Mouse (Mus musculus) CH12.LX (cell line): ENCODE data around the gene Hsp90ab1. TPM values are rescaled to one million over a fixed set of nuclear protein-coding genes. Genes with fewer than 3 reads are reported as not detected.

Source experiments
- DNase-seq: peaks from one replicate; pipeline ENCODE4 v3.0.0-alpha.2; 2013; ENCODE audit errors: extremely low read depth
- H3K27ac ChIP-seq: 2 replicates; pipeline ENCODE4 v1.5.1; 2012; ENCODE audit warnings: low read depth, mild to moderate bottlenecking, control low read depth, moderate library complexity; ENCODE audit not compliant: insufficient read depth
- H3K27me3 ChIP-seq: replicated peaks from 2 replicates; pipeline ENCODE3; 2012; ENCODE audit warnings: inconsistent platforms
- H3K36me3 ChIP-seq, 2 experiments: replicated peaks in 1 of 2; 2 replicates each; pipeline versions ENCODE3 to v1.6.1; 2012; ENCODE audit warnings: inconsistent platforms in 1 of 2, low read length in 1 of 2, mild to moderate bottlenecking in 1 of 2, mixed read lengths in 1 of 2, moderate library complexity in 1 of 2; ENCODE audit not compliant: control insufficient read depth in 1 of 2, insufficient read depth in 1 of 2
- H3K4me1 ChIP-seq, 2 experiments: 2 replicates each; pipeline ENCODE4 v1.6.1; 2012; ENCODE audit warnings: inconsistent platforms in 1 of 2, moderate library complexity in 1 of 2; ENCODE audit not compliant: insufficient read depth in 2 of 2, control insufficient read depth in 1 of 2
- H3K4me2 ChIP-seq: 2 replicates; pipeline ENCODE4 v1.6.1; 2012; ENCODE audit warnings: low read depth, mild to moderate bottlenecking, control low read depth; ENCODE audit not compliant: poor library complexity, insufficient read depth, severe bottlenecking
- H3K4me3 ChIP-seq, 3 experiments: fragments of 150-350 bp in 1 of 3; sonication (generic) in 1 of 3; replicated peaks in 1 of 3; 2 replicates each; pipeline versions ENCODE3 to v1.5.1; 2011 to 2012; ENCODE audit warnings: low read depth in 2 of 3, low read length in 2 of 3, mild to moderate bottlenecking in 2 of 3, moderate library complexity in 2 of 3, control low read depth in 1 of 3, improper control_type of control experiment in 1 of 3, inconsistent platforms in 1 of 3, mixed read lengths in 1 of 3; ENCODE audit not compliant: poor library complexity in 1 of 3
- H3K79me2 ChIP-seq: replicated peaks from 2 replicates; pipeline ENCODE4 v1.6.1; 2012; ENCODE audit warnings: mild to moderate bottlenecking, moderate library complexity; ENCODE audit not compliant: control insufficient read depth, poor library complexity, insufficient read depth, severe bottlenecking; ENCODE audit errors: extremely low read depth
- H3K9ac ChIP-seq: 2 replicates; pipeline ENCODE4 v1.6.1; 2012; ENCODE audit warnings: low read depth, mild to moderate bottlenecking, control low read depth, moderate library complexity; ENCODE audit not compliant: insufficient read depth
- H3K9me3 ChIP-seq: replicated peaks from 2 replicates; pipeline ENCODE3; 2012; ENCODE audit warnings: low read length, inconsistent platforms, mixed read lengths
- BHLHE40 ChIP-seq: IDR thresholded peaks from 2 replicates; pipeline ENCODE4 v1.6.1; 2011; ENCODE audit warnings: mild to moderate bottlenecking, low read depth, low read length, improper control_type of control experiment
- CHD1 ChIP-seq: IDR thresholded peaks from 2 replicates; pipeline ENCODE4 v1.6.1; 2012; ENCODE audit warnings: low read depth, low read length, improper control_type of control experiment, inconsistent platforms
- CHD2 ChIP-seq: IDR thresholded peaks from 2 replicates; pipeline ENCODE4 v1.6.1; 2011; ENCODE audit warnings: low read length, improper control_type of control experiment
- CTCF ChIP-seq, 2 experiments: IDR thresholded peaks in 1 of 2; conservative IDR thresholded peaks in 1 of 2; 2 replicates each; pipeline ENCODE4 v1.5.1; 2011 to 2012; ENCODE audit warnings: low read depth in 2 of 2, low read length in 2 of 2, improper control_type of control experiment in 1 of 2, inconsistent platforms in 1 of 2, mild to moderate bottlenecking in 1 of 2, moderate library complexity in 1 of 2
- E2F4 ChIP-seq: IDR thresholded peaks from 2 replicates; pipeline ENCODE4 v1.6.1; 2011; ENCODE audit warnings: low read depth, low read length, improper control_type of control experiment; ENCODE audit not compliant: insufficient replicate concordance
- ETS1 ChIP-seq: conservative IDR thresholded peaks from 2 replicates; pipeline ENCODE4 v1.6.1; 2012; ENCODE audit warnings: low read depth, mild to moderate bottlenecking, inconsistent platforms, low read length, improper control_type of control experiment, moderate library complexity
- GABPA ChIP-seq: IDR thresholded peaks from 2 replicates; pipeline ENCODE4 v1.6.1; 2012; ENCODE audit warnings: low read depth, low read length, improper control_type of control experiment, inconsistent platforms; ENCODE audit not compliant: insufficient replicate concordance
- HCFC1 ChIP-seq: IDR thresholded peaks from 2 replicates; pipeline ENCODE4 v1.6.1; 2012; ENCODE audit warnings: low read depth, mild to moderate bottlenecking, inconsistent platforms, low read length, improper control_type of control experiment
- IRF4 ChIP-seq: IDR thresholded peaks from 2 replicates; pipeline ENCODE4 v1.6.1; 2014; ENCODE audit warnings: low read depth, mild to moderate bottlenecking, inconsistent platforms, low read length, improper control_type of control experiment
- KAT2A ChIP-seq: IDR thresholded peaks from 2 replicates; pipeline ENCODE4 v1.6.1; 2012; ENCODE audit warnings: low read length, improper control_type of control experiment, inconsistent platforms; ENCODE audit not compliant: insufficient replicate concordance
- MAFK ChIP-seq: IDR thresholded peaks from 2 replicates; pipeline ENCODE4 v1.6.1; 2011; ENCODE audit warnings: low read length, improper control_type of control experiment; ENCODE audit not compliant: insufficient replicate concordance
- MAZ ChIP-seq: IDR thresholded peaks from 2 replicates; pipeline ENCODE4 v1.6.1; 2012; ENCODE audit warnings: low read depth, mild to moderate bottlenecking, inconsistent platforms, low read length, improper control_type of control experiment, moderate library complexity
- MXI1 ChIP-seq: IDR thresholded peaks from 2 replicates; pipeline ENCODE4 v1.6.1; 2011; ENCODE audit warnings: mild to moderate bottlenecking, low read depth, low read length, improper control_type of control experiment
- PAX5 ChIP-seq: IDR thresholded peaks from 2 replicates; pipeline ENCODE4 v1.6.1; 2012; ENCODE audit warnings: low read length, inconsistent platforms, mixed read lengths
- RAD21 ChIP-seq: IDR thresholded peaks from 2 replicates; pipeline ENCODE4 v1.6.1; 2011; ENCODE audit warnings: low read depth, mild to moderate bottlenecking, low read length, improper control_type of control experiment, moderate library complexity
- RCOR1 ChIP-seq: conservative IDR thresholded peaks from 2 replicates; pipeline ENCODE4 v1.6.1; 2012; ENCODE audit warnings: low read depth, mild to moderate bottlenecking, inconsistent platforms, low read length, improper control_type of control experiment
- SIN3A ChIP-seq: IDR thresholded peaks from 2 replicates; pipeline ENCODE4 v1.6.1; 2012; ENCODE audit warnings: low read length, improper control_type of control experiment, inconsistent platforms
- SMC3 ChIP-seq: IDR thresholded peaks from 2 replicates; pipeline ENCODE4 v1.6.1; 2011; ENCODE audit warnings: low read depth, low read length, improper control_type of control experiment
- UBTF ChIP-seq: IDR thresholded peaks from 2 replicates; pipeline ENCODE4 v1.6.1; 2012; ENCODE audit warnings: low read depth, mild to moderate bottlenecking, inconsistent platforms, low read length, improper control_type of control experiment, moderate library complexity
- USF1 ChIP-seq: IDR thresholded peaks from 2 replicates; pipeline ENCODE4 v1.6.1; 2014; ENCODE audit warnings: low read depth, mild to moderate bottlenecking, inconsistent platforms, low read length, improper control_type of control experiment
- ZKSCAN1 ChIP-seq: IDR thresholded peaks from 2 replicates; pipeline ENCODE4 v1.6.1; 2012; ENCODE audit warnings: low read depth, inconsistent platforms, low read length, improper control_type of control experiment, borderline replicate concordance
- ZNF384 ChIP-seq: IDR thresholded peaks from 2 replicates; pipeline ENCODE4 v1.6.1; 2012; ENCODE audit warnings: low read depth, low read length, improper control_type of control experiment, inconsistent platforms
- dilution Hi-C: fragments of 300-500 bp; cut with MboI; formaldehyde crosslinking; loops from 2 replicates; pipeline ENCODE4 v1.14.3; 2020; ENCODE audit warnings: low sequenced_read_pairs; ENCODE audit not compliant: extremely low pct_unique_long_range_greater_than_20kb, extremely low pct_ligation_motif_present
- in situ Hi-C: fragments of 300-500 bp; cut with MboI; formaldehyde crosslinking; loops from 3 replicates; pipeline ENCODE4 v1.14.3; 2019; ENCODE audit warnings: low sequenced_read_pairs, low pct_ligation_motif_present, low pct_unique_long_range_greater_than_20kb, mixed read lengths
- polyA plus RNA-seq: library from polyadenylated mRNA; unstranded; fragments of >175 nt; gene quantifications from 2 replicates; pipeline ENCODE4 v1.2.1, GENCODE M21; 2012; ENCODE audit warnings: low read depth; ENCODE audit not compliant: insufficient read length
- total RNA-seq, 2 experiments: library from RNA; depleted of rRNA; stranded (reverse); fragments of 300-350 nt in 1 of 2; fragments of >200 nt in 1 of 2; gene quantifications; 2 replicates each; pipeline ENCODE4 v1.2.3; 2012 to 2014

Hsp90ab1 gene
- total and polyA plus RNA-seq, 3 experiments, result 790 to 4,858 (median 1,180) TPM

DNA sequence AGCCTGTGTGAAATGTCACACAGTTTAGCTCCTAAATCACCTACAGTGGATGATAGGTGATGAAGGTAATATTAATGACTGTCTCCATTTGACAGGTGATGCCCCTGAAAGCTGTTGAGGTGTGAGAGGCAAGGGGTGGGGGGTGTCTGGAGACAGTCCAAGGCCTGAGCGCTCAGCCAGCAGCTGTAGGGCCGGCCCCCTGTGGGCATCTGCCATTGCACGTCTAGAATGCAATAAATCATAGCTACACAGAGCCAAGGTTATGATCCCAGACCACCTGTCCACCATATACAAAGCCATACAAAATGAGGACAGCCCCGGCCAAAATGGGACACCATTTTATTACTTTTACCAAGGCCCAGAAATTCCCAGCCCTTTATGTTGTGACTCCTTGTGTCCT, 48.1 kb downstream of the Hsp90ab1 start:
- TF ChIP-seq USF1 (no peak), CTCF (conservative IDR thresholded peaks at IDR 0.05 in 1 of 2, IDR thresholded peaks at IDR 0.05 in 1 of 2; ENCODE audit: low read depth in 2 of 2, low read length in 2 of 2) (no peak), UBTF (no peak), MAFK (no peak), KAT2A (no peak), HCFC1 (no peak), BHLHE40 (no peak), MXI1 (no peak), PAX5 (no peak), CHD2 (no peak), RAD21 (no peak), GABPA (no peak), E2F4 (no peak), RCOR1 (no peak), IRF4 (no peak), CHD1 (no peak), SMC3 (no peak), ZNF384 (no peak), ZKSCAN1 (no peak)
- H3K9me3 ChIP-seq, result no peaks in the 10 kb centered on the region
- dilution Hi-C loops, result no loop called here
- DNase-seq, result no peak
- peaks cover 8 to 16% of the 10 kb centered on the region in 2 experiments for H3K36me3 ChIP-seq
- H3K9ac ChIP-seq, result no peak overlapping the region
- H3K79me2 ChIP-seq, result no peaks in the 10 kb centered on the region
- no peak overlapping the region for H3K27ac ChIP-seq
- in situ Hi-C loops, result no loop called here
- no peak overlapping the region for H3K4me3 ChIP-seq
- peaks cover 26% of the 10 kb centered on the region for H3K27me3 ChIP-seq
- H3K4me1 ChIP-seq, result 0 out of 4 replicates have a peak, but pooled peaks cover 0 to 4% of the 10 kb centered on the region in 2 experiments
- H3K4me2 ChIP-seq, result no peak overlapping the region

- Histone ChIP-seq H3K4me1 (no peaks in the 10 kb centered on the region), H3K9ac (no peak within 1 kb of the TSS), H3K27ac (no peak within 1 kb of the TSS)
- no peak for TF ChIP-seq UBTF
- no peak for TF ChIP-seq MAZ
- no peak for TF ChIP-seq SIN3A
- TF ChIP-seq ETS1, result no peak
- TF ChIP-seq SMC3, result no peak
- TF ChIP-seq BHLHE40, result no peak
- TF ChIP-seq, all 38 proteins: peak for 0
- dilution Hi-C loops (no loop called here), in situ Hi-C loops (no loop called here)
- Histone ChIP-seq H3K9me3 (no peaks in the 10 kb centered on the region), H3K79me2 (no peaks in the 10 kb centered on the region), H3K4me3 (no peak within 1 kb of the TSS), H3K4me2 (no peak within 1 kb of the TSS), H3K36me3 (peaks cover 24 to 33% of the 10 kb centered on the region in 2 experiments), H3K27me3 (peaks cover 19% of the 10 kb centered on the region)
- no peak for DNase-seq
These were observed 49.8 kb downstream of the Hsp90ab1 start, which contains the start of gene Tcte1 for GRCm38 (mm10) chr17:45523263-45523662. TSS of gene Tcte1 (plus strand) at chr17:45523434.
